Comparison of ENCODE assay signal across 18 mouse cellular contexts in genomic region chr16:33113726-33114125, GRCm38 (mm10). TPM values are rescaled to one million over a fixed set of nuclear protein-coding genes. Genes with fewer than 3 reads are reported as not detected.
DNase-seq lines count a peak whose midpoint lies in the region; ATAC-seq lines count a peak whose summit lies in the region.
"Had no signal": no experiment of that assay in that cellular context is flagged by ENCODE, and none has a peak within 500 bp of the region (broad histone marks: within the 10 kb centered on the region; RNA-seq: fewer than 3 reads in every experiment).

No protein-coding gene starts in this region.

- WGBS in forebrain, embryonic 14.5 days: 8% methylated on average over 4 of the region's 4 CpGs
- WGBS in forebrain, embryonic 16.5 days: 12% methylated on average over 4 of the region's 4 CpGs
- WGBS in midbrain, embryonic 10.5 days: 48% methylated on average over 4 of the region's 4 CpGs
- WGBS in midbrain, embryonic 11.5 days: 40% methylated on average over 4 of the region's 4 CpGs

- no peak overlapping the region for H3K4me3 ChIP-seq in forebrain, embryonic 14.5 days (ENCODE audit: low read depth, low read length)
- H3K4me3 ChIP-seq in forebrain, embryonic 16.5 days (replicated peaks; ENCODE audit: low read length): no peak overlapping the region
- H3K4me3 ChIP-seq in midbrain, embryonic 10.5 days: no peak overlapping the region
- H3K4me3 ChIP-seq in midbrain, embryonic 11.5 days (ENCODE audit: low read depth, low read length): no peak overlapping the region
- H3K4me3 ChIP-seq: embryonic facial prominence, embryonic 15.5 days; forebrain, embryonic 10.5 days; hindbrain, embryonic 12.5 days; left cerebral cortex, adult 2 months; liver, embryonic 12.5 days had no signal

- H3K27me3 ChIP-seq in forebrain, embryonic 14.5 days (replicated peaks; ENCODE audit: control insufficient read depth, insufficient read depth, low read length): no peaks in the 10 kb centered on the region
- H3K27me3 ChIP-seq in forebrain, embryonic 16.5 days (replicated peaks; ENCODE audit: control insufficient read depth, insufficient read depth, low read length): no peaks in the 10 kb centered on the region
- no peaks in the 10 kb centered on the region for H3K27me3 ChIP-seq in midbrain, embryonic 10.5 days (ENCODE audit: low read depth, poor library complexity, severe bottlenecking)
- H3K27me3 ChIP-seq in midbrain, embryonic 11.5 days (ENCODE audit: control insufficient read depth, insufficient read depth, low read length): no peaks in the 10 kb centered on the region
- H3K27me3 ChIP-seq: embryonic facial prominence, embryonic 15.5 days; hindbrain, embryonic 12.5 days; liver, embryonic 12.5 days; Patski had no signal

- ATAC-seq in forebrain, embryonic 14.5 days: peak; percentile 32; the same call in 1 of the 2 replicates
- ATAC-seq in forebrain, embryonic 16.5 days: no peak
- no peak for ATAC-seq in midbrain, embryonic 11.5 days (ENCODE audit: low FRiP score)
- ATAC-seq: activated CD4-positive, CD25-positive, alpha-beta regulatory T cell, adult 4 months; intestine, embryonic 16.5 days; liver, embryonic 12.5 days; Patski had no signal

- peaks cover 22% of the 10 kb centered on the region for H3K36me3 ChIP-seq in forebrain, embryonic 14.5 days (ENCODE audit: control insufficient read depth, insufficient read depth, low read length)
- no peaks in the 10 kb centered on the region; the same call in 1 of the 2 replicates for H3K36me3 ChIP-seq in forebrain, embryonic 16.5 days (ENCODE audit: control insufficient read depth, insufficient read depth)
- peaks cover 75% of the 10 kb centered on the region for H3K36me3 ChIP-seq in midbrain, embryonic 10.5 days
- H3K36me3 ChIP-seq in midbrain, embryonic 11.5 days (ENCODE audit: control insufficient read depth, insufficient read depth, low read length): peaks cover 4% of the 10 kb centered on the region; the same call in 1 of the 2 replicates
- H3K36me3 ChIP-seq: embryonic facial prominence, embryonic 15.5 days had no signal

- no peak overlapping the region for H3K27ac ChIP-seq in forebrain, embryonic 14.5 days (ENCODE audit: low read depth, low read length)
- H3K27ac ChIP-seq in forebrain, embryonic 16.5 days (ENCODE audit: low read length): no peak overlapping the region
- peak overlapping the region; percentile 63; the same call in 1 of the 2 replicates for H3K27ac ChIP-seq in midbrain, embryonic 10.5 days (replicated peaks)
- H3K27ac ChIP-seq in midbrain, embryonic 11.5 days (ENCODE audit: low read depth, low read length): no peak overlapping the region
- H3K27ac ChIP-seq: embryonic facial prominence, embryonic 15.5 days; forebrain, embryonic 10.5 days; hindbrain, embryonic 12.5 days; kidney, postnatal 0 days; left cerebral cortex, adult 2 months; liver, embryonic 12.5 days had no signal

- DNase-seq in forebrain, embryonic 14.5 days (ENCODE audit: low spot score): peak; percentile 83
- DNase-seq in midbrain, embryonic 10.5 days (ENCODE audit: low spot score): no peak
- no peak for DNase-seq in midbrain, embryonic 11.5 days (ENCODE audit: low spot score, missing footprints)
- peak; percentile 42 for DNase-seq in right cerebral cortex, postnatal 4 days
- no peak for DNase-seq in right cerebral cortex, adult 18-20 months
- DNase-seq in thymus, postnatal 10 days (ENCODE audit: low spot score in 2 of 2): no peak
- DNase-seq: adrenal gland, postnatal 14 days; gastrocnemius, postnatal 36 days had no signal

- H3K4me2 ChIP-seq in forebrain, embryonic 14.5 days (ENCODE audit: low read length): no peak overlapping the region
- H3K4me2 ChIP-seq in forebrain, embryonic 16.5 days (ENCODE audit: low read length): no peak overlapping the region
- H3K4me2 ChIP-seq in midbrain, embryonic 11.5 days: no peak overlapping the region
- H3K4me2 ChIP-seq: embryonic facial prominence, embryonic 15.5 days; hindbrain, embryonic 12.5 days; liver, embryonic 12.5 days had no signal

- H3K4me1 ChIP-seq in forebrain, embryonic 14.5 days (ENCODE audit: control insufficient read depth, insufficient read depth, low read length): peaks cover 4% of the 10 kb centered on the region; the same call in 1 of the 2 replicates
- peaks cover 6% of the 10 kb centered on the region for H3K4me1 ChIP-seq in forebrain, embryonic 16.5 days (replicated peaks; ENCODE audit: control insufficient read depth, insufficient read depth, low read length)
- H3K4me1 ChIP-seq in midbrain, embryonic 10.5 days: peaks cover 14% of the 10 kb centered on the region
- peaks cover 8% of the 10 kb centered on the region; the same call in 1 of the 2 replicates for H3K4me1 ChIP-seq in midbrain, embryonic 11.5 days (ENCODE audit: control insufficient read depth, insufficient read depth, low read length)
- H3K4me1 ChIP-seq: liver, embryonic 12.5 days had no signal

- H3K9ac ChIP-seq in forebrain, embryonic 14.5 days (ENCODE audit: low read length): no peak overlapping the region
- H3K9ac ChIP-seq in forebrain, embryonic 16.5 days (replicated peaks; ENCODE audit: low read depth, low read length): no peak overlapping the region
- H3K9ac ChIP-seq in midbrain, embryonic 11.5 days (ENCODE audit: low read length): no peak overlapping the region
- H3K9ac ChIP-seq: embryonic facial prominence, embryonic 15.5 days; hindbrain, embryonic 12.5 days; liver, embryonic 12.5 days had no signal

- H3K9me3 ChIP-seq in forebrain, embryonic 14.5 days (replicated peaks; ENCODE audit: control insufficient read depth, low read length): no peaks in the 10 kb centered on the region
- no peaks in the 10 kb centered on the region for H3K9me3 ChIP-seq in forebrain, embryonic 16.5 days (ENCODE audit: control insufficient read depth, low read length)
- H3K9me3 ChIP-seq in midbrain, embryonic 10.5 days (replicated peaks): no peaks in the 10 kb centered on the region
- no peaks in the 10 kb centered on the region for H3K9me3 ChIP-seq in midbrain, embryonic 11.5 days (ENCODE audit: control insufficient read depth, low read length)
- H3K9me3 ChIP-seq: embryonic facial prominence, embryonic 15.5 days; forebrain, embryonic 10.5 days; hindbrain, embryonic 12.5 days; liver, embryonic 12.5 days had no signal

RNA-seq across cellular contexts. Expression of gene Lmln, which starts 51.4 kb away (rescaled TPM):
- 1.5 and 2.1 TPM in 2 replicates for polyA plus RNA-seq in forebrain, embryonic 14.5 days (2014; fragmentation: Nextera tagmentation; extraction: Ambion mirVana)
- 3.4 and 4.5 TPM in 2 replicates for polyA plus RNA-seq in forebrain, embryonic 16.5 days (2015; fragmentation: Nextera tagmentation; extraction: Ambion mirVana)
- 3.8 and 3.9 TPM in 2 replicates for polyA plus RNA-seq in midbrain, embryonic 10.5 days (2016; fragmentation: Nextera tagmentation; extraction: Ambion mirVana)
- 2.7 and 3.3 TPM in 2 replicates for polyA plus RNA-seq in midbrain, embryonic 11.5 days (2014; fragmentation: Nextera tagmentation; extraction: Ambion mirVana)

RNA-seq across cellular contexts. Expression of gene Rpl35a, which starts 57.5 kb away (rescaled TPM):
- polyA plus RNA-seq in forebrain, embryonic 14.5 days (2014; fragmentation: Nextera tagmentation; extraction: Ambion mirVana): 507 and 649 TPM in 2 replicates
- 455 and 506 TPM in 2 replicates for polyA plus RNA-seq in forebrain, embryonic 16.5 days (2015; fragmentation: Nextera tagmentation; extraction: Ambion mirVana)
- 787 and 975 TPM in 2 replicates for polyA plus RNA-seq in midbrain, embryonic 10.5 days (2016; fragmentation: Nextera tagmentation; extraction: Ambion mirVana)
- polyA plus RNA-seq in midbrain, embryonic 11.5 days (2014; fragmentation: Nextera tagmentation; extraction: Ambion mirVana): 809 and 861 TPM in 2 replicates

RNA-seq across cellular contexts. Expression of gene Iqcg, which starts 57.7 kb away (rescaled TPM):
- 4.9 and 6.1 TPM in 2 replicates for polyA plus RNA-seq in forebrain, embryonic 14.5 days (2014; fragmentation: Nextera tagmentation; extraction: Ambion mirVana)
- polyA plus RNA-seq in forebrain, embryonic 16.5 days (2015; fragmentation: Nextera tagmentation; extraction: Ambion mirVana): 3.9 and 4.7 TPM in 2 replicates
- 3.9 and 4.5 TPM in 2 replicates for polyA plus RNA-seq in midbrain, embryonic 10.5 days (2016; fragmentation: Nextera tagmentation; extraction: Ambion mirVana)
- polyA plus RNA-seq in midbrain, embryonic 11.5 days (2014; fragmentation: Nextera tagmentation; extraction: Ambion mirVana): 5.7 and 6.5 TPM in 2 replicates

Comparison
In these comparisons a context has a peak if more than half of its experiments do, and no peak if none do; other contexts are left out.
1. DNase-seq: peak in forebrain, embryonic 14.5 days (single experiment) and right cerebral cortex, postnatal 4 days (single experiment); none in midbrain, embryonic 10.5 days (single experiment), midbrain, embryonic 11.5 days (single experiment), right cerebral cortex, adult 18-20 months (single experiment) and thymus, postnatal 10 days (0 of 2).